Mouse (Mus musculus): ENCODE results near the gene Folr1.

Folr1 gene

DNA sequence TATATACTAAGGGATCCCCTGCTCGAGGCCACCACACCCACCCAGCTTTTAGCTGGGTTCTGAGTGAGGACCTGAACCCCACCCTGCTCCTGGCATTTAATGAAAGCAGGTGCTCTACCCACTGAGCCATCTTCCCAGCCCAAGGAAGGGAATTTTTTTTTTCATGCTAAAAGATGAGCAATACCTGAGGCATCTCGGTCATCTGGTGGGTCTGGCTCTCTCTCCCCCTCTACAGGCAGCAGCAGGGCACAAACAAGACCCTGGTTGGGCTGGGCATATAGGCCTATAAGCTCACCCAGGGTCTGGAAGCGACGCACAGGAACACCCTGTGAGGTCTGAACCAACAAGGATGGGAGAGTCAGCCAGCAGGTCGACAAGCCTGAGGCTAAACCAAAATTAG lies 37.2 kb downstream of the Folr1 start:
- ATAC-seq (ENCODE audit: low TSS enrichment): no peak

DNA sequence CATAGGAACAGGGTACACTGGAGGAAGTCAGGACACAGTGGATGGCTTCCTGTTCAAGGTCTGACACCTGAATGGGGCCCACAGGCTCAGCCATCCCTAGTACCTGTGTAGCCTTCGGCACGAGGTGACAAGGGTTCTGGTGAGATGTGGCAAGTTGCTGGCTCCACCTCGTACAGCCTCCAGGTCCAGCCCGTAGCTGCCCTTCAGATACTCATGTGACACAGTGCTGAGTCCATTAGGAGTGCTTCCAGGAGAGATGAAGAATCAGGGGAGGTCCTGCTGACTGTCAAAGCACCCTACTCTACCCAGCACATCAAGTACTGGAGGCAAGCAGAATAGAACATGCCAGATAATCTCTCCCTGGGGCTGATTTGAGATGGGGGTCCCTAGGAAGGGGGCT lies 38.2 kb downstream of the Folr1 start:
- ATAC-seq (ENCODE audit: low TSS enrichment): no peak

DNA sequence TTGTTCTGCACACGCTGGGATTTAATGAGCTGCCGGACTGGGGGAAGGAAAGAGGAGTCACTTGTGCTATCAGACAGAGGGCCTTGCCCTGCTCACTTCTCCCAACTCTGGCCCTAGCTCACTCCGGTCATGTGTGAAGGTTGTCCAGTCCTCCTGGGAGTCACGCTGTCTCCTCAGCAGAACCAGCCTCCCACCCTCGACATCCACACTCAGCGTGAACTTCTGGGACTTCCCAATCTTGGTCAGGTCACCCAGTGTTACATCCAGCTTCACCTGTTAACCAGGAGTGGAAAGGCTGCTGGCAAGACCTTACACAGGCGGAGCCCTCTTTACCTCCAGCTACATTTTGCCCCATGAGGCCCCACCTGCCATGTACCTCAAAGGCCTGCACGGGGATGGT lies 39.2 kb downstream of the Folr1 start:
- no peak for ATAC-seq (ENCODE audit: low TSS enrichment)

DNA sequence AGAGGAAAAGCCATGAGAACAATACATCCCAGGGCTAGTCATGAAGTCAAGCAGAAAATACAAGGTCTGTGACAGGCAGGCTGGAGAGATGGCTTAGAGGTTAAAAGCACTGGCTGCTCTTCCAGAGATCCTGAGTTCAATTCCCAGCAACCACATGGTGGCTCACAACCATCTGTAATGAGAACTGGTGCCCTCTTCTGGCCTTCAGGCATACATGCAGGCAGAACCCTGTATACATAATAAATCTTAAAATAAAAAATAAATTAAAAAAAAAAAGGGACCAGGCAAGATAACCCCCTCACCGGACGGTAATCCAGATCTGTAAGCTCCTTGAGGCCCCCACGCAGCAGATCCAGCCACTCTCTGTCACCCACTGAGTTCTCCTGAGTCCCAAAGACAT lies 40.2 kb downstream of the Folr1 start:
- ATAC-seq (ENCODE audit: low TSS enrichment): no peak

DNA sequence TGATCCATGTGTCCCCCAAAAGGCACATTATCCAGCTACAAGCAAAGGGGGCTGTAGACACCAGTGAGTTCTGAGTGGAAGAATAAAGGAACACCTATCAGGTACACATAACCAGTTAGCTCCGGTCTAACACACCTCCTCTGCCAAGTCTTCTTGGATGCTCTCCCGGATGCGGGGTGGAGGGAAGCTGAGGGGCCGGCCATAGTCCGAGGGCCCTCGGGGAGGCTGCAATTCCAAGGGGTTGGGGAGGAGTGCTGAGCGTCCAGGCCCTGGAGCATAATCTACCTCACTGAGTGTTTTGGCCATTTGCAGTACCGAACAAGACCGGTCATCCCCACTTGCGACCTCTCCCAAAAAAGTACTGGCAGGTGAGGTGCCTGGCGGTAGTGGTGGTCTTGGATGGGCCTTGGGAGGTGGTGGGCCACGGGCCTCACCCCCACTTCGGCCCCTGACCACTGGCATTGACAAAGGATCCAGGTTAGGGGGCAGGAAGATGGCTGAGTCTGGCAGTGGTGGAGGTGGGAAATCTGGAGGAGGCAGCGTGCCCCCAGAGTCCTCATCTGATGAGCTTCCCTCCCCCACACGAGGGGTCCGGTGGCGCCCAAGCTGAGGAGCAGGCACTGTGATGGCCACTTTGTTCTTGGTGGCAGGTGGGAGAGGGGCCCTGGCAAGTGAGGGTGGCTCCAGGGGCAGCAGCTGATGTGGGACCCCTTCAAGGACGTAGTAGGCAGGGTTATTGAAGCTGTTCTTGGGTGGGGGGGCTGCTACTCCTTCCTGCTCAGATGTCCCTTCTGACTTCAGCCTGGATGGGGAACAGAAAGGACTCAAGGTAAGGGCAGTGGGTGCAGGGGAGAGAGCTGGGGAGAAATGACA lies 46.6 kb downstream of the Folr1 start:
- ATAC-seq (ENCODE audit: low TSS enrichment): no peak

DNA sequence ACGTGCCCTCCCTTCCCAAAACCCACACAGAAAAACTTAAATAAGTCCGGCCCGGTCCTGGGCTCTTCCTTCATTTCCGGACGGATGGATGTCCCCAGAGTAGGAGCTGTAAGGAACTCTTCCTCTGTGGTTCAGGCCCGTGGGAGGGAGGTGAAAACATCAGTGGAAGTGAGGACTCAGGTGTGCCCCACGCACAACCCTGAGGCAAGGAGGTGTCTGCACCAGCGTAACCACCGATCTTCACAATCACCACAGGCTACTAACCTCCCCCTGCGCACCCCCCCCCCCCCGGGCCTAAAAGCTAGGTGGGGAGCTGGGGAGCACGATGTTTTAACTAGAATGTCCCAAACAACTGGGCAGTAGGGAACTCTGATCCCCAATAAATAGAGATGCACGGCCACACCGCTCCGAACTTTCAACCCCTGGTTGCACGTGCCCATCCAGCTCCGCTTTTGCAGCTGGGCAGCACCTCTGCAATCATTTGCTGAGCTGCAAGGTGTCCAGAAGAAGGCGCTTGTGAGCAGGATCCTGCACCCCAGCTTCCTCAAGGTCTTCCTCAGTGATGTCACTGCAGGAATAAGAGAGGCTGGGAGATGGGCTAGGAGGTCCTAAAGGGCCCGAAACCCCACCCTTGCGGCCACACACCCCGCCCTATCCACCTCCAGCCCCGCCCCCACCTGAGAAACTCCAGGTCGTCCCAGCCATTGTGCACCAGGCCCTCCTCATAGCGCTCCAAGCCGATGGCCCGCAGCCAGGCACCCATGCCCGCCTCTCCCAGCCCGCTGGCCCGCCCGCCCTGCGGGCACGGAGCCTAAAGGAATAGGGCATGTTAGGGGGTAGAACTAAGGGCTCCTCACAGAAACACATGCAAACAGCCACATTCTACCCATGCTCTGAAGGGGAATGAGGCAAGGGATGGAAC lies 47.5 kb downstream of the Folr1 start:
- no peak for ATAC-seq (ENCODE audit: low TSS enrichment)

DNA sequence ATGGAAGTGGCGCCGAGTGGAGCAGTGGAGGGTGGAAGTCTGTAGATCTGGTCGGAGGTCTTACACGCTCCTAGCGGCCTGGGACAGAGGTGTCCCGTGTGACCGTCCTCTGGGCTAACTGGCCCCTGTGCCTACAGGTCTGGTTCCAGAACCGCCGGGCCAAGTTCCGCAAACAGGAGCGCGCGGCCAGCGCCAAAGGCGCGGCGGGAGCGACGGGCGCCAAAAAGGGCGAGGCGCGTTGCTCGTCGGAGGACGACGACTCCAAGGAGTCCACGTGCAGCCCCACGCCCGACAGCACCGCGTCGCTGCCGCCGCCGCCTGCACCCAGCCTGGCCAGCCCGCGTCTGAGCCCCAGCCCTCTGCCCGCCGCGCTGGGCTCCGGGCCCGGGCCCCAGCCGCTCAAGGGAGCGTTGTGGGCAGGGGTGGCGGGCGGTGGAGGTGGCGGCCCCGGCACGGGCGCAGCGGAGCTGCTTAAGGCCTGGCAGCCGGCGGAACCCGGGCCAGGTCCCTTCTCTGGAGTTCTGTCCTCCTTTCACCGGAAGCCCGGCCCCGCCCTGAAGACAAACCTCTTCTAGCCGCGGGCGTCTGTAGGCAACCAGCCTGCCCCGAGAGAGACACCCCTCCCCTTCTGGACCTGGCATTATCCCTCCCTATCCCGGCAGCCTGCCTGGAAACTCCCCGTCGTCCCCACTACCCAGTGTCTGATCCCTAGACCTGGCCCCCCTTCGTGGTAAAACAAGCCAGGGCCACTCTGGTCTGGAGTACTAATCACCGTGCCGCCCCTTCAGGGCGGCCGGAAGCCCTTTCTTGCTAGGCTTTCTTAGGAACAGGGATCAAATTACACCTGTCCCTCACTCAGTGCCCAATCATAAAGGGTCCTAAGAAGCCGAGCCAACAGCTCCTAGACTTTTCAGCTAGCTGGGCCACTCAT lies 48.8 kb downstream of the Folr1 start:
- ATAC-seq (ENCODE audit: low TSS enrichment): peak; percentile 41; the same call in 1 of the 2 replicates

DNA sequence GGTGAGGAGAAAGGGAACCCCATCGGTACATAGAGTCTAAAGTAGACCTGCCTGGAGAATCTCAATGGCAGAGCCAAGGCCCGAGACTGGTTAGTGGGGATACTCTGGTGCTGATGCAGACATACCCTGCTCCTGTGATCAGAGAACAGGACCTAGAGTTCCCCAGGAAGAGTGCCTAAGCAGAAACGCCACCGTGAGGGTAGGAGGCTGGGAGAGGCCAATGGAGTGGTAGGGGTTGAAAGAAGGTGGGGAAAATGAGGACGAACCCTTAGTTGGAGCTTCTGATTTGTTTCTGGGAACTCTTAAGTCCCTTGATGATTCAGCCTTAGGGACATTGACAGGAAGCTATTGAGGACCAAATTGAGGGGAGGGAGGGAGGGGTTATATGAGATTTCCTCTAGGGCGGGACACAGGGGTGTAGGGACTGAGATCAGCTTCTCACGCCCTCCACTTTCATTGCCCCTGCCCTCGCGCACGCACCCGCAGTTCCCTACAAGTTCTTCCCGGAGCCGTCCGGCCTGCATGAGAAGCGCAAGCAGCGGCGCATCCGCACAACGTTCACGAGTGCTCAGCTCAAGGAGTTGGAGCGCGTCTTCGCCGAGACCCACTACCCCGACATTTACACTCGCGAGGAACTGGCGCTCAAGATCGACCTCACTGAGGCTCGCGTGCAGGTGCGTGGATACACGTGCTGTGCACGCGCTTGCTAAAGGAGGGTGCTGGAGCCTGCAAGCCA lies 50.1 kb downstream of the Folr1 start:
- no peak for ATAC-seq (ENCODE audit: low TSS enrichment)

DNA sequence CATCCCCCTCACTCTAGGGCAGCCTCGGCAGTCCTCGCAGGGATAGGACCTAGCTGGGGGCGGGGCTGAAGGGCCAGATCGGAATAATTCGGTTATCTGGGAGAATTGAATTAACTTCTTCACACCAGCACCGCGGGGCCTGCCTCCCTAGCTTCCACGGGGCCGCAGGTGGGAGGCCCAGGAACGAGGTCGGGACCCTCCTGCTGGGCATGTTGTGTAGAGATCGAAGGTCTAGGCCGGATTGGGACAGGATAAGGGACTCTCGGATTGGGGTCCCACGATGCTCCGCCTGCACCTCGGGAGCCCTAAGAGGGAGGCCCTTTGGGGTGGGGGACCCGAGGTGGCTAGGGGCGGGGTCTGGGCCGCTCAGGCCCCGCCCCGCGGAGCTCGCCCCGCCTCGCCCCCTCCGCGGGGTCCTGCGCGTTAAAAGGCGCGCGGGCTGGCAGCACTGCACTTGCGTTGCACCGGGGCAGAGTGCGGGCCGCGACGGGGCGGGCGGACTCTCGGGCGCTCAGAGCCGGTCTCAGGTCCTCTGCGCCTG lies 52.7 kb downstream of the Folr1 start, which contains the start of gene Phox2a:
TSS of gene Phox2a (plus strand) at position 453 of the 541 bp plus-strand sequence.
- ATAC-seq (ENCODE audit: low TSS enrichment): no peak

Measured in frontal cortex, adult (tissue).